Mouse (Mus musculus) kidney, adult 2 months (tissue): ENCODE data around the gene H2al2c. TPM values are rescaled to one million over a fixed set of nuclear protein-coding genes. Genes with fewer than 3 reads are reported as not detected.
"Not testable (repeated sequence)": the region's sequence is repeated elsewhere in the genome, so short reads cannot be mapped to it uniquely, and the experiment has no call there.

Source experiments
- DNase-seq: peaks from one replicate; pipeline ENCODE4 v3.0.0; 2021
- H3K27ac ChIP-seq: fragments of 200-500 bp; 2 replicates; pipeline ENCODE4 v1.5.1; 2012; ENCODE audit warnings: low read depth, low read length, control low read depth, inconsistent platforms; ENCODE audit not compliant: insufficient read depth
- H3K27me3 ChIP-seq: fragments of 200-500 bp; replicated peaks from 2 replicates; pipeline ENCODE4 v1.6.1; 2012; ENCODE audit warnings: mild to moderate bottlenecking, moderate library complexity, low read length, inconsistent platforms; ENCODE audit not compliant: control insufficient read depth, insufficient read depth
- H3K36me3 ChIP-seq: fragments of 200-500 bp; 2 replicates; pipeline ENCODE4 v1.6.1; 2012; ENCODE audit warnings: mild to moderate bottlenecking, moderate library complexity, low read length, inconsistent platforms; ENCODE audit not compliant: control insufficient read depth, insufficient read depth
- H3K4me1 ChIP-seq: fragments of 200-500 bp; 2 replicates; pipeline ENCODE4 v1.6.1; 2011; ENCODE audit warnings: low read length; ENCODE audit not compliant: control insufficient read depth, insufficient read depth
- H3K4me3 ChIP-seq: fragments of 200-500 bp; 2 replicates; pipeline ENCODE4 v1.5.1; 2011; ENCODE audit warnings: mild to moderate bottlenecking, low read depth, low read length, control low read depth; ENCODE audit not compliant: insufficient read depth
- WGBS: fragments of 180-500 bp; shearing (Covaris S2); methylation state at CpG from one replicate; pipeline ENCODE4 v1.1.7; 2018; 5-methylcytosine and 5-hydroxymethylcytosine counted together
- polyA plus RNA-seq: library from polyadenylated mRNA; depleted of rRNA; stranded (reverse); fragments of >200 nt; gene quantifications from 2 replicates; pipeline ENCODE4 v1.2.3, GENCODE M21; 2012; rRNA removed

Gene H2al2c
- not detected in 2 replicates for polyA plus RNA-seq

GRCm38 (mm10) chrY:2598799-2599198, at the start of gene H2al2c:
H2al2c (plus strand) TSS chrY:2599099.
- WGBS: no CpG with 5 or more reads among the region's 4 CpGs

More at GRCm38 (mm10) chrY:2598799-2599198, at the start of gene H2al2c:
- not testable (repeated sequence) for H3K27ac ChIP-seq, DNase-seq, H3K36me3 ChIP-seq, H3K4me1 ChIP-seq, H3K27me3 ChIP-seq, H3K4me3 ChIP-seq

Other genes starting within 250 kb of the H2al2c start
- gene Sry, start 64.6 kb downstream of the H2al2c start, polyA plus RNA-seq: not detected in 2 replicates
- gene H2al2b, start 121.6 kb downstream of the H2al2c start, polyA plus RNA-seq: not detected in 2 replicates
- not detected in 2 replicates for gene Gm4064, start 197.1 kb downstream of the H2al2c start, polyA plus RNA-seq
- gene Rbmy, start 231.6 kb downstream of the H2al2c start, polyA plus RNA-seq: not detected in 2 replicates
- gene Gm10256, start 231.6 kb downstream of the H2al2c start, polyA plus RNA-seq: not detected in 2 replicates